Mouse (Mus musculus) G1E (cell line): Measurements from ENCODE around the gene Pdpn.

Source experiments
- CTCF ChIP-seq: IDR thresholded peaks from 2 replicates; pipeline ENCODE4 v1.5.1; 2012; ENCODE audit warnings: low read depth, low read length, inconsistent platforms, mixed read lengths
- GATA1 ChIP-seq: IDR thresholded peaks from 2 replicates; pipeline ENCODE4 v1.6.1; 2012; ENCODE audit warnings: borderline replicate concordance, low read length, inconsistent platforms, mixed read lengths
- GATA2 ChIP-seq: IDR thresholded peaks from 2 replicates; pipeline ENCODE4 v1.6.1; 2012; ENCODE audit warnings: low read depth, low read length, inconsistent platforms, borderline replicate concordance
- POLR2AphosphoS5 ChIP-seq: IDR thresholded peaks from 2 replicates; pipeline ENCODE4 v1.6.1; 2012; ENCODE audit warnings: low read depth, low read length, inconsistent platforms; ENCODE audit not compliant: insufficient replicate concordance
- TAL1 ChIP-seq: conservative IDR thresholded peaks from 2 replicates; pipeline ENCODE4 v1.6.1; 2012; ENCODE audit warnings: low read depth, low read length, inconsistent platforms, mixed read lengths

- TF ChIP-seq CTCF = no peak
- TF ChIP-seq TAL1 = no peak
- TF ChIP-seq GATA1 = no peak
- TF ChIP-seq GATA2 = no peak
- no peak for TF ChIP-seq POLR2AphosphoS5
Observed at GRCm38 (mm10) chr4:143330566-143330965, 31.2 kb upstream of the Pdpn start.
